Mouse (Mus musculus) kidney, adult 2 months (tissue): ENCODE results near the gene Npr1.

Source experiments
- CTCF ChIP-seq: fragments of 200-500 bp; conservative IDR thresholded peaks from 2 replicates; pipeline ENCODE4 v1.5.1; 2011; ENCODE audit warnings: low read depth, mild to moderate bottlenecking, control low read depth, low read length, moderate library complexity, mixed read lengths; ENCODE audit not compliant: insufficient read depth, insufficient read length
- POLR2A ChIP-seq: fragments of 200-500 bp; IDR thresholded peaks from one replicate; pipeline ENCODE4 v1.6.1; 2011; ENCODE audit warnings: low read depth, low read length, control low read depth

- no peak for TF ChIP-seq POLR2A
- no peak for TF ChIP-seq CTCF
Measured at GRCm38 (mm10) chr3:90420696-90421095, 45.0 kb downstream of the Npr1 start.
